Mouse (Mus musculus): ENCODE measurements around the gene Bpi. TPM values are rescaled to one million over a fixed set of nuclear protein-coding genes. Genes with fewer than 3 reads are reported as not detected.
A peak's percentile ranks its signal among the peaks of the same experiment; 100 is the strongest.

Gene Bpi
- total RNA-seq, 2 experiments from 2014 or later: not detected

- ATAC-seq (replicated peaks; ENCODE audit: low FRiP score, low TSS enrichment, poor library complexity, severe bottlenecking): no peak
Observed at GRCm38 (mm10) chr2:158238101-158238500, 19.8 kb upstream of the Bpi start.

GRCm38 (mm10) chr2:158241126-158241738 lies 16.7 kb upstream of the Bpi start:
- no peak for ATAC-seq (replicated peaks; ENCODE audit: low FRiP score, low TSS enrichment, poor library complexity, severe bottlenecking)

GRCm38 (mm10) chr2:158242170-158242896 lies 15.6 kb upstream of the Bpi start:
- no peak for ATAC-seq (replicated peaks; ENCODE audit: low FRiP score, low TSS enrichment, poor library complexity, severe bottlenecking)

GRCm38 (mm10) chr2:158243129-158243870 lies 14.6 kb upstream of the Bpi start:
- ATAC-seq (replicated peaks; ENCODE audit: low FRiP score, low TSS enrichment, poor library complexity, severe bottlenecking): no peak

GRCm38 (mm10) chr2:158245072-158245817 lies 12.6 kb upstream of the Bpi start:
- ATAC-seq (replicated peaks; ENCODE audit: low FRiP score, low TSS enrichment, poor library complexity, severe bottlenecking): no peak

- ATAC-seq (replicated peaks; ENCODE audit: low FRiP score, low TSS enrichment, poor library complexity, severe bottlenecking): no peak
Observed at GRCm38 (mm10) chr2:158247852-158248251, 10.0 kb upstream of the Bpi start.

- no peak; the same call in 1 of the 2 replicates for ATAC-seq (replicated peaks; ENCODE audit: low FRiP score, low TSS enrichment, poor library complexity, severe bottlenecking)
Observed at GRCm38 (mm10) chr2:158248318-158248717, 9.6 kb upstream of the Bpi start.

- ATAC-seq (replicated peaks; ENCODE audit: low FRiP score, low TSS enrichment, poor library complexity, severe bottlenecking): no peak
Observed at GRCm38 (mm10) chr2:158250558-158250957, 7.3 kb upstream of the Bpi start.

GRCm38 (mm10) chr2:158253806-158254205 lies 4.1 kb upstream of the Bpi start:
- no peak for ATAC-seq (replicated peaks; ENCODE audit: low FRiP score, low TSS enrichment, poor library complexity, severe bottlenecking)

- ATAC-seq (replicated peaks; ENCODE audit: low FRiP score, low TSS enrichment, poor library complexity, severe bottlenecking): no peak
Observed at GRCm38 (mm10) chr2:158256894-158257293, 1.0 kb upstream of the Bpi start.

- peak; percentile 78 for ATAC-seq (replicated peaks; ENCODE audit: low FRiP score, low TSS enrichment, poor library complexity, severe bottlenecking)
Observed at GRCm38 (mm10) chr2:158258781-158259180, 887 bp downstream of the Bpi start.

- ATAC-seq (replicated peaks; ENCODE audit: low FRiP score, low TSS enrichment, poor library complexity, severe bottlenecking): no peak
Observed at GRCm38 (mm10) chr2:158259498-158259897, 1.6 kb downstream of the Bpi start.

- ATAC-seq (replicated peaks; ENCODE audit: low FRiP score, low TSS enrichment, poor library complexity, severe bottlenecking): no peak
Observed at GRCm38 (mm10) chr2:158264877-158265276, 7.0 kb downstream of the Bpi start.

- ATAC-seq (replicated peaks; ENCODE audit: low FRiP score, low TSS enrichment, poor library complexity, severe bottlenecking): no peak
Observed at GRCm38 (mm10) chr2:158270017-158270416, 12.1 kb downstream of the Bpi start.

GRCm38 (mm10) chr2:158273646-158274045 lies 15.8 kb downstream of the Bpi start:
- ATAC-seq (replicated peaks; ENCODE audit: low FRiP score, low TSS enrichment, poor library complexity, severe bottlenecking): no peak

GRCm38 (mm10) chr2:158275349-158275748 lies 17.5 kb downstream of the Bpi start:
- ATAC-seq (replicated peaks; ENCODE audit: low FRiP score, low TSS enrichment, poor library complexity, severe bottlenecking): no peak

- ATAC-seq (replicated peaks; ENCODE audit: low FRiP score, low TSS enrichment, poor library complexity, severe bottlenecking): no peak
Observed at GRCm38 (mm10) chr2:158275811-158276210, 17.9 kb downstream of the Bpi start.

GRCm38 (mm10) chr2:158276451-158276850 lies 18.6 kb downstream of the Bpi start:
- no peak for ATAC-seq (replicated peaks; ENCODE audit: low FRiP score, low TSS enrichment, poor library complexity, severe bottlenecking)

GRCm38 (mm10) chr2:158276878-158277277 lies 19.0 kb downstream of the Bpi start:
- ATAC-seq (replicated peaks; ENCODE audit: low FRiP score, low TSS enrichment, poor library complexity, severe bottlenecking): no peak

GRCm38 (mm10) chr2:158279656-158280055 lies 21.8 kb downstream of the Bpi start:
- no peak for ATAC-seq (replicated peaks; ENCODE audit: low FRiP score, low TSS enrichment, poor library complexity, severe bottlenecking)
